Mouse (Mus musculus): ENCODE data around the gene Rnf34.

DNA sequence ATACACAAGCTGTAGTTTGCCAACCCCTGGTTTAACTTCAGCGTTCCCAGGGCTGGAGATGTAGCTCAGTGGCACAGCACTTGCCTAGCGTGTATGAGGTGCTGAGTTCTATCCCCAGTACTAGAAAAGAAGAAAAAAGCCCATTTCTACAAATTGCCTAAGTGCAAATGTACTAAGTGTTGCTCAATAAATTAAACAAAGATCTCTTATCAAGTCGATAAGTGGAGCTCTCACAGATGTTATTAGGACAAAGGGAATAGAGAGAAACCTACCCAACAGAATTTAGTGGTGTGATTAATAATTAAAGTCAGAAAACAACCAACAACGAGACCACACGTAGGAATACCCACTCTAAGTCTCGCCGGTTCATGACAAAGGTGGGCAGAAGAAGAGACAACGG lies 48.2 kb upstream of the Rnf34 start:
- TF ChIP-seq CTCF (IDR thresholded peaks at IDR 0.05; ENCODE audit: low read depth) (no peak), EP300 (IDR thresholded peaks at IDR 0.05; ENCODE audit: low read depth) (no peak)
